13 mouse cellular contexts compared by ENCODE assay signal in the genomic region with DNA sequence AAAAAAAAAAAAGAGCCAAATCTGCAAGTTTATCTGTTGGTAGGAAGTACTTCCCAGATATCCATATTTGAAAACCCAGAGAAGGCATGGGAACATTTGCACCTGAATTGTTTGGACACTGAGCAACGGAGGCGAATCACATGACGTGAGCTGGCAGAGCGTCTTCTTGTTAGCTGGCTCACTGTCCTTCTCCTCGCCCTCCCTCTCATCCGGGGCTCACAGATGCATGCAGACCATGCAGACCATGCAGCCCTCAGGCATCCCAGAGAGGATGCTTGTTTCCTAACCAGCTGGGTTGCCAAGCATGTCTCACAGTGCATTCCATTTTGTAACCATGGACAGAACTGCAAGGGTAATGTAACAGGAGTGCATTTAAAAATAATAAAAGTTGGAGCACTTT. TPM values are rescaled to one million over a fixed set of nuclear protein-coding genes. Genes with fewer than 3 reads are reported as not detected.
DNase-seq lines count a peak whose midpoint lies in the region; ATAC-seq and TF ChIP-seq lines count a peak whose summit lies in the region.
"Had no signal": no experiment of that assay in that cellular context is flagged by ENCODE, and none has a peak within 500 bp of the region (broad histone marks: within the 10 kb centered on the region; RNA-seq: fewer than 3 reads in every experiment).

No protein-coding gene starts in this region.

- ATAC-seq in forebrain, embryonic 14.5 days: peak; percentile 17; the same call in 1 of the 2 replicates
- ATAC-seq in forebrain, embryonic 12.5 days (ENCODE audit: low FRiP score): no peak
- ATAC-seq in neural tube, embryonic 15.5 days (ENCODE audit: low FRiP score): no peak

- TF ChIP-seq POLR2A in liver, adult 2 months (IDR thresholded peaks at IDR 0.05; ENCODE audit: extremely low read depth, insufficient read depth, low read length): no peak

- 0 out of 2 replicates have a peak, but pooled peaks cover 2% of the 10 kb centered on the region for H3K4me1 ChIP-seq in forebrain, embryonic 14.5 days (ENCODE audit: control insufficient read depth, insufficient read depth, low read length)
- H3K4me1 ChIP-seq in forebrain, embryonic 12.5 days: peaks cover 19% of the 10 kb centered on the region
- peaks cover 20% of the 10 kb centered on the region for H3K4me1 ChIP-seq in liver, adult 2 months (ENCODE audit: control insufficient read depth, insufficient read depth, low read length)
- H3K4me1 ChIP-seq in embryonic facial prominence, embryonic 10.5 days: peaks cover 34% of the 10 kb centered on the region
- H3K4me1 ChIP-seq in neural tube, embryonic 15.5 days: peaks cover 24% of the 10 kb centered on the region

- no peaks in the 10 kb centered on the region for H3K79me2 ChIP-seq in liver, adult 2 months (ENCODE audit: control insufficient read depth, insufficient read depth, low read length)

- no peak overlapping the region for H3K27ac ChIP-seq in forebrain, embryonic 14.5 days (ENCODE audit: low read depth, low read length)
- no peak overlapping the region; the same call in 1 of the 2 replicates for H3K27ac ChIP-seq in forebrain, embryonic 12.5 days
- H3K27ac ChIP-seq in liver, adult 2 months (replicated peaks; ENCODE audit: insufficient read depth, low read depth, low read length): no peak overlapping the region
- H3K27ac ChIP-seq in embryonic facial prominence, embryonic 10.5 days (replicated peaks): 0 out of 2 replicates have a peak overlapping the region, but pooled peaks have one; percentile 53
- 0 out of 2 replicates have a peak overlapping the region, but pooled peaks have one; percentile 52 for H3K27ac ChIP-seq in neural tube, embryonic 15.5 days (replicated peaks)
- H3K27ac ChIP-seq: heart, embryonic 15.5 days; macrophage had no signal

- no peak overlapping the region for H3K9ac ChIP-seq in forebrain, embryonic 14.5 days (ENCODE audit: low read length)
- no peak overlapping the region for H3K9ac ChIP-seq in forebrain, embryonic 12.5 days
- no peak overlapping the region for H3K9ac ChIP-seq in liver, adult 2 months (ENCODE audit: low read depth, low read length)
- no peak overlapping the region for H3K9ac ChIP-seq in neural tube, embryonic 15.5 days (replicated peaks)
- H3K9ac ChIP-seq: heart, embryonic 15.5 days; liver, postnatal 0 days had no signal

- H3K27me3 ChIP-seq in forebrain, embryonic 14.5 days (replicated peaks; ENCODE audit: control insufficient read depth, insufficient read depth, low read length): no peaks in the 10 kb centered on the region
- no peaks in the 10 kb centered on the region for H3K27me3 ChIP-seq in forebrain, embryonic 12.5 days
- H3K27me3 ChIP-seq in liver, adult 2 months (ENCODE audit: control insufficient read depth, insufficient read depth, low read length): no peaks in the 10 kb centered on the region
- no peaks in the 10 kb centered on the region for H3K27me3 ChIP-seq in embryonic facial prominence, embryonic 10.5 days (replicated peaks; ENCODE audit: low read depth, poor library complexity, severe bottlenecking)
- H3K27me3 ChIP-seq in neural tube, embryonic 15.5 days (replicated peaks): no peaks in the 10 kb centered on the region
- H3K27me3 ChIP-seq: heart, embryonic 15.5 days had no signal

- no peak overlapping the region for H3K4me3 ChIP-seq in forebrain, embryonic 14.5 days (ENCODE audit: low read depth, low read length)
- no peak overlapping the region for H3K4me3 ChIP-seq in forebrain, embryonic 12.5 days (replicated peaks)
- H3K4me3 ChIP-seq in liver, adult 2 months (ENCODE audit: insufficient read depth, low read depth, low read length): no peak overlapping the region
- no peak overlapping the region for H3K4me3 ChIP-seq in embryonic facial prominence, embryonic 10.5 days
- H3K4me3 ChIP-seq in neural tube, embryonic 15.5 days (replicated peaks): no peak overlapping the region
- H3K4me3 ChIP-seq: heart, embryonic 15.5 days had no signal

- H3K4me2 ChIP-seq in forebrain, embryonic 14.5 days (ENCODE audit: low read length): no peak overlapping the region
- H3K4me2 ChIP-seq in forebrain, embryonic 12.5 days: no peak overlapping the region
- H3K4me2 ChIP-seq in neural tube, embryonic 15.5 days: no peak overlapping the region
- H3K4me2 ChIP-seq: heart, embryonic 15.5 days had no signal

- H3K9me3 ChIP-seq in forebrain, embryonic 14.5 days (replicated peaks; ENCODE audit: control insufficient read depth, low read length): no peaks in the 10 kb centered on the region
- H3K9me3 ChIP-seq in forebrain, embryonic 12.5 days: no peaks in the 10 kb centered on the region
- no peaks in the 10 kb centered on the region for H3K9me3 ChIP-seq in embryonic facial prominence, embryonic 10.5 days
- no peaks in the 10 kb centered on the region for H3K9me3 ChIP-seq in neural tube, embryonic 15.5 days (replicated peaks)
- H3K9me3 ChIP-seq: heart, embryonic 15.5 days had no signal

- 73% methylated on average over 6 of the region's 6 CpGs for WGBS in forebrain, embryonic 14.5 days
- 71% methylated on average over 6 of the region's 6 CpGs for WGBS in forebrain, embryonic 12.5 days
- 17% methylated on average over 6 of the region's 6 CpGs for WGBS in liver, adult 2 months
- WGBS in embryonic facial prominence, embryonic 10.5 days: 79% methylated on average over 6 of the region's 6 CpGs
- 44% methylated on average over 6 of the region's 6 CpGs for WGBS in neural tube, embryonic 15.5 days

- no peak for DNase-seq in forebrain, embryonic 14.5 days (ENCODE audit: low spot score)
- DNase-seq in liver, adult 2 months (ENCODE audit: extremely low read depth, low read depth, low spot score): peak; percentile 80
- DNase-seq in liver: no peak
- no peak for DNase-seq in embryonic facial prominence, embryonic 10.5 days (ENCODE audit: low spot score)
- no peak for DNase-seq in ovary, postnatal 36 days (ENCODE audit: low spot score)
- no peak for DNase-seq in spleen, postnatal 36 days (ENCODE audit: low spot score in 2 of 2)
- DNase-seq: adrenal gland, adult 8-10 months; cerebellum, postnatal 25 days; liver, postnatal 0 days had no signal

- no peak for TF ChIP-seq CTCF in liver, adult 2 months (IDR thresholded peaks at IDR 0.05; ENCODE audit: low read depth, low read length)

- H3K36me3 ChIP-seq in forebrain, embryonic 14.5 days (ENCODE audit: control insufficient read depth, insufficient read depth, low read length): peaks cover 9% of the 10 kb centered on the region
- peaks cover 5% of the 10 kb centered on the region; the same call in 1 of the 2 replicates for H3K36me3 ChIP-seq in forebrain, embryonic 12.5 days (replicated peaks)
- no peaks in the 10 kb centered on the region for H3K36me3 ChIP-seq in liver, adult 2 months (ENCODE audit: control insufficient read depth, insufficient read depth, low read length)
- H3K36me3 ChIP-seq in embryonic facial prominence, embryonic 10.5 days (replicated peaks): peaks cover 14% of the 10 kb centered on the region; the same call in 1 of the 2 replicates
- H3K36me3 ChIP-seq in neural tube, embryonic 15.5 days: peaks cover 9% of the 10 kb centered on the region

RNA-seq across cellular contexts. Expression of gene Traf3ip2, which starts 11.1 kb away (rescaled TPM):
- polyA plus RNA-seq in forebrain, embryonic 14.5 days (2014; fragmentation: Nextera tagmentation; extraction: Ambion mirVana): 4.8 and 5.7 TPM in 2 replicates
- 4.7 and 6.0 TPM in 2 replicates for polyA plus RNA-seq in forebrain, embryonic 12.5 days (2016; fragmentation: Nextera tagmentation; extraction: Ambion mirVana)
- total RNA-seq in liver, adult 2 months (2014; rRNA removed): 0.74 and 1.8 TPM in 2 replicates
- polyA plus RNA-seq in liver, adult 2 months (2012; rRNA removed): 3.4 and 4.4 TPM in 2 replicates
- polyA plus RNA-seq in embryonic facial prominence, embryonic 10.5 days (2016; fragmentation: Nextera tagmentation; extraction: Ambion mirVana): 12.9 and 14.8 TPM in 2 replicates
- 3.8 and 9.4 TPM in 2 replicates for polyA plus RNA-seq in neural tube, embryonic 15.5 days (2015; fragmentation: Nextera tagmentation; extraction: Ambion mirVana)

Comparison
In these comparisons a context has a peak if more than half of its experiments do, and no peak if none do; other contexts are left out.
1. H3K27ac ChIP-seq: peak in embryonic facial prominence, embryonic 10.5 days (single experiment) and neural tube, embryonic 15.5 days (single experiment); none in forebrain, embryonic 14.5 days (single experiment), forebrain, embryonic 12.5 days (single experiment) and liver, adult 2 months (single experiment).